Mouse (Mus musculus) kidney, adult 2 months (tissue): ENCODE measurements at regions not wholly inside any gene's neighbourhood (a gene's known extent, or its start where the extent isn't known, plus 50 kb on each side); places are given as distances from the start of the nearest gene placed in this dataset.

Experiments
- CTCF ChIP-seq: fragments of 200-500 bp; conservative IDR thresholded peaks from 2 replicates; pipeline ENCODE4 v1.5.1; 2011; ENCODE audit warnings: low read depth, mild to moderate bottlenecking, control low read depth, low read length, moderate library complexity, mixed read lengths; ENCODE audit not compliant: insufficient read depth, insufficient read length
- POLR2A ChIP-seq: fragments of 200-500 bp; IDR thresholded peaks from one replicate; pipeline ENCODE4 v1.6.1; 2011; ENCODE audit warnings: low read depth, low read length, control low read depth

DNA sequence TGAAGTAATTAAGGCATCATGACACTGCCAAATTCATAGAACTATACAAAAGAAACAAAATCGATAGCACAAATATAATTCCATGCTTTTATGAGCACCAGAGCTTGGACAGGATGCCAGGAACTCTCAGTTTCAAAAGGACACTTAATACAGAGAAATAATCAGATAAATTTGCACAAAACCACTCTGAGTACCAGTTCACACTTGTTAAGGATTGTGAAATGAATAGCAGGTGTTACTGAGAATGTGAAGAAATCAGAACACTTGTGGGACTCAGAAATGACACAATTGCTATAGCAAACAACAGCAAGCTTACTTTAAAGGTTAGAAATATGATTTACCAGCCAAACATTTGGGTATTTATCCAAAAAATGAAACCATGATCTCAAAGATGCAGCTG lies 87.4 kb downstream of the Btla start:
- TF ChIP-seq CTCF (no peak), POLR2A (no peak)
